Mouse (Mus musculus) small intestine, adult 2 months (tissue): ENCODE measurements around the gene Vmn1r177. TPM values are rescaled to one million over a fixed set of nuclear protein-coding genes. Genes with fewer than 3 reads are reported as not detected.
"Not testable (repeated sequence)": the region's sequence is repeated elsewhere in the genome, so short reads cannot be mapped to it uniquely, and the experiment has no call there.

Experiments used
- H3K27ac ChIP-seq: fragments of 200-500 bp; 2 replicates; pipeline ENCODE4 v1.5.1; 2012; ENCODE audit warnings: low read depth, low read length, control low read depth, inconsistent platforms; ENCODE audit not compliant: insufficient read depth
- H3K27me3 ChIP-seq: fragments of 200-500 bp; 2 replicates; pipeline ENCODE4 v1.6.1; 2012; ENCODE audit warnings: mild to moderate bottlenecking, moderate library complexity, low read length, inconsistent platforms; ENCODE audit not compliant: control insufficient read depth, insufficient read depth
- H3K36me3 ChIP-seq: fragments of 200-500 bp; 2 replicates; pipeline ENCODE4 v1.6.1; 2012; ENCODE audit warnings: mild to moderate bottlenecking, low read length, control low read depth, inconsistent platforms; ENCODE audit not compliant: control insufficient read depth, insufficient read depth
- H3K4me1 ChIP-seq: fragments of 200-500 bp; 2 replicates; pipeline ENCODE4 v1.6.1; 2012; ENCODE audit warnings: low read length, inconsistent platforms, mixed read lengths; ENCODE audit not compliant: control insufficient read depth, insufficient read depth, insufficient read length
- H3K4me3 ChIP-seq: fragments of 200-500 bp; 2 replicates; pipeline ENCODE4 v1.5.1; 2012; ENCODE audit warnings: low read depth, mild to moderate bottlenecking, control low read depth, inconsistent platforms, low read length, moderate library complexity
- CTCF ChIP-seq: fragments of 200-500 bp; IDR thresholded peaks from 2 replicates; pipeline ENCODE4 v1.5.1; 2012; ENCODE audit warnings: low read depth, mild to moderate bottlenecking, control low read depth, inconsistent platforms, low read length, moderate library complexity, mixed read lengths; ENCODE audit not compliant: insufficient replicate concordance, insufficient read length; ENCODE audit errors: extremely low read depth
- POLR2A ChIP-seq: fragments of 200-500 bp; IDR thresholded peaks from 2 replicates; pipeline ENCODE4 v1.6.1; 2012; ENCODE audit warnings: low read depth, mild to moderate bottlenecking, control low read depth, inconsistent platforms, low read length, moderate library complexity
- WGBS: fragments of 180-500 bp; shearing (Covaris S2); methylation state at CpG from one replicate; pipeline ENCODE4 v1.1.7; 2018; 5-methylcytosine and 5-hydroxymethylcytosine counted together
- polyA plus RNA-seq: library from polyadenylated mRNA; depleted of rRNA; stranded (reverse); fragments of >200 nt; gene quantifications from 2 replicates; pipeline ENCODE4 v1.2.3, GENCODE M21; 2012; rRNA removed

Vmn1r177 gene
- polyA plus RNA-seq: not detected in 2 replicates

- not testable (repeated sequence) for H3K4me3 ChIP-seq, H3K27ac ChIP-seq, H3K27me3 ChIP-seq, H3K4me1 ChIP-seq, H3K36me3 ChIP-seq
- 6% methylated on average over 1 of the region's 1 CpGs for WGBS
These were observed at the start of gene Vmn1r177 for GRCm38 (mm10) chr7:23866349-23866748. Vmn1r177 (minus strand) TSS chr7:23866449.

GRCm38 (mm10) chr7:23891709-23892108, 25.5 kb upstream of the Vmn1r177 start, which contains the start of gene Vmn1r178:
Vmn1r178 (plus strand) TSS chr7:23892009.
- H3K4me3 ChIP-seq: no peak within 1 kb of the TSS
- 89% methylated on average over 1 of the region's 1 CpGs for WGBS
- H3K27ac ChIP-seq: no peak within 1 kb of the TSS
- H3K27me3 ChIP-seq: no peaks in the 10 kb centered on the region
- no peaks in the 10 kb centered on the region for H3K4me1 ChIP-seq
- TF ChIP-seq POLR2A (no peak), CTCF (no peak)
- H3K36me3 ChIP-seq: no peaks in the 10 kb centered on the region

GRCm38 (mm10) chr7:23876918-23877317, 10.7 kb upstream of the Vmn1r177 start:
- 59% methylated on average over 4 of the region's 4 CpGs for WGBS
- H3K27ac ChIP-seq, H3K36me3 ChIP-seq, H3K4me1 ChIP-seq, H3K4me3 ChIP-seq, H3K27me3 ChIP-seq: not testable (repeated sequence)

DNA sequence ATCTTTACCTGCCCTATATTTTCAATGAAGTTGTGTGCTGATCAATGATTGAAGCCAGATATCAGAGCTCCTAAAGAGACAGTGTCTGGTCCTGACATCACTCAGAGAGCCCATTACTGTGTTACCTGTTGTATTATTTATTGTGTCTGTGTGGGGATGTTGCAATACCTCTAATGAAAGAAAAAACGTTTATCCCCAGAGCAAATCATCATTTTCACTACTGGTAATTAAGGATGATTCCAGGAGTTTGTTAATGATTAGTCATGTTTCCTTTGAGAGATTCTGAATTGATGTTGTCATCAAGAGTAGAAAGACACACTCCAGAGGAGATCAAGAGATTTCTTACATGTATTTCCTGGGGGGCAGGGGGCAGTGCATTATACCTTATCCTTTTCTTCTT, 29.0 kb downstream of the Vmn1r177 start, which contains the start of gene Vmn1r176:
Gene Vmn1r176 (minus strand): TSS at position 101 of the 400 bp plus-strand sequence.
- not testable (repeated sequence) for H3K27me3 ChIP-seq, H3K36me3 ChIP-seq, H3K4me3 ChIP-seq, H3K27ac ChIP-seq, H3K4me1 ChIP-seq
- no CpG with 5 or more reads among the region's 1 CpGs for WGBS

Other genes starting within 250 kb of the Vmn1r177 start
- gene Vmn1r171, start 235.7 kb downstream of the Vmn1r177 start, polyA plus RNA-seq: not detected in 2 replicates
- not detected in 2 replicates for gene Vmn1r172, start 208.1 kb downstream of the Vmn1r177 start, polyA plus RNA-seq
- not detected in 2 replicates for gene Vmn1r173, start 165.7 kb downstream of the Vmn1r177 start, polyA plus RNA-seq
- gene Vmn1r174, start 114.2 kb downstream of the Vmn1r177 start, polyA plus RNA-seq: not detected in 2 replicates
- not detected in 2 replicates for gene Vmn1r175, start 55.8 kb downstream of the Vmn1r177 start, polyA plus RNA-seq
- not detected in 2 replicates for gene Vmn1r176, start 29.1 kb downstream of the Vmn1r177 start, polyA plus RNA-seq
- gene Vmn1r178, start 25.6 kb upstream of the Vmn1r177 start, polyA plus RNA-seq: not detected in 2 replicates
- not detected in 2 replicates for gene Vmn1r179, start 60.5 kb upstream of the Vmn1r177 start, polyA plus RNA-seq
- gene Vmn1r180, start 84.2 kb upstream of the Vmn1r177 start, polyA plus RNA-seq: not detected in 2 replicates
- gene Vmn1r181, start 108.2 kb upstream of the Vmn1r177 start, polyA plus RNA-seq: not detected in 2 replicates
- not detected in 2 replicates for gene V1rd19, start 135.2 kb upstream of the Vmn1r177 start, polyA plus RNA-seq
- not detected in 2 replicates for gene Vmn1r183, start 186.8 kb upstream of the Vmn1r177 start, polyA plus RNA-seq
- 3.8 and 7.4 TPM in 2 replicates for gene Zfp180, start 215.5 kb upstream of the Vmn1r177 start, polyA plus RNA-seq
- 0.36 and 0.60 TPM in 2 replicates for gene Zfp112, start 245.9 kb upstream of the Vmn1r177 start, polyA plus RNA-seq